Mouse (Mus musculus) midbrain, embryonic 13.5 days (tissue): Measurements from ENCODE around the gene Creb1. TPM values are rescaled to one million over a fixed set of nuclear protein-coding genes. Genes with fewer than 3 reads are reported as not detected.

Experiments
- ATAC-seq: fragments of 200-750 bp; cut with Nextera tagmentation; 2 replicates; pipeline ENCODE4 v1.8.0; 2017; ENCODE audit warnings: mild to moderate bottlenecking, moderate TSS enrichment, moderate library complexity
- H3K27ac ChIP-seq: fragments of 300-500 bp; sonication (generic); 2 replicates; pipeline ENCODE4 v1.5.1; 2015; ENCODE audit warnings: inconsistent platforms, mild to moderate bottlenecking, moderate library complexity
- H3K27me3 ChIP-seq: fragments of 300-500 bp; sonication (generic); 2 replicates; pipeline ENCODE4 v1.6.1; 2015; ENCODE audit warnings: mild to moderate bottlenecking, inconsistent platforms
- H3K36me3 ChIP-seq: fragments of 300-500 bp; sonication (generic); 2 replicates; pipeline ENCODE4 v1.6.1; 2015; ENCODE audit warnings: mild to moderate bottlenecking, inconsistent platforms
- H3K4me1 ChIP-seq: fragments of 300-500 bp; sonication (generic); replicated peaks from 2 replicates; pipeline ENCODE4 v1.6.1; 2015; ENCODE audit warnings: inconsistent platforms
- H3K4me2 ChIP-seq: fragments of 300-500 bp; sonication (generic); replicated peaks from 2 replicates; pipeline ENCODE4 v1.6.1; 2015; ENCODE audit warnings: moderate library complexity, mild to moderate bottlenecking, inconsistent platforms
- H3K4me3 ChIP-seq: fragments of 300-500 bp; sonication (generic); replicated peaks from 2 replicates; pipeline ENCODE4 v1.5.1; 2015; ENCODE audit warnings: mild to moderate bottlenecking, inconsistent platforms
- H3K9ac ChIP-seq: fragments of 300-500 bp; sonication (generic); replicated peaks from 2 replicates; pipeline ENCODE4 v1.6.1; 2015; ENCODE audit warnings: mild to moderate bottlenecking, inconsistent platforms
- H3K9me3 ChIP-seq: fragments of 300-500 bp; sonication (generic); 2 replicates; pipeline ENCODE4 v1.6.1; 2016; ENCODE audit warnings: mild to moderate bottlenecking, inconsistent platforms
- WGBS: fragments of 180-500 bp; shearing (Covaris S2); methylation state at CpG from one replicate; pipeline ENCODE4 v1.1.7; 2015; 5-methylcytosine and 5-hydroxymethylcytosine counted together
- polyA plus RNA-seq: library from polyadenylated mRNA; unstranded; fragments of >200 nt; fragmentation: Nextera tagmentation; extraction: Ambion mirVana; gene quantifications from 2 replicates; pipeline ENCODE4 v1.2.1, GENCODE M21; 2015

Gene Creb1
- polyA plus RNA-seq, 1 experiment from 2014 or later = 44.4 TPM

- Histone ChIP-seq H3K4me3 (no peak overlapping the region), H3K9me3 (no peaks in the 10 kb centered on the region), H3K27me3 (no peaks in the 10 kb centered on the region), H3K4me1 (no peaks in the 10 kb centered on the region), H3K27ac (no peak overlapping the region), H3K9ac (no peak overlapping the region), H3K36me3 (no peaks in the 10 kb centered on the region), H3K4me2 (no peak overlapping the region)
- ATAC-seq = no peak
- 92% methylated on average over 6 of the region's 6 CpGs for WGBS
Measured at GRCm38 (mm10) chr1:64522637-64523036, 9.8 kb upstream of the Creb1 start.

DNA sequence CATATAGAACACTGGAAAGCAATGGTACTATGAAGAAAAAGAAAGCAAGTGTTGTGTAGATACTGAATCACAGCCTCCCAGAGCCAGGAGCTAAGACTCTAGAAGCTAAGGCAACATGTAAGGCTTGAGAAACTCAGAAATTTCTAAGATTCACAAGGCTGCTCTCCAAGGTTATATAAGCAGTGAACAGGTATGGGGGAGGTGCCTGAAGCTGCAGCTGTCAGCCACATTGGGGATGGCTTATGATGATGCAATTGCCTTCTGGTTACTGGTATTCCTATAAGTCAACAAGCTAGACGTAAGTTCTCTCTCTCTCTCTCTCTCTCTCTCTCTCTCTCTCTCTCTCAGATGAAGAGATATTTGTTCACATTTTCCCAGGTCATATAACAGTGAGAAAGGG lies 9.3 kb upstream of the Creb1 start:
- no peak for ATAC-seq
- no peak overlapping the region for H3K4me2 ChIP-seq
- H3K36me3 ChIP-seq = no peaks in the 10 kb centered on the region
- H3K4me1 ChIP-seq = no peaks in the 10 kb centered on the region
- H3K27me3 ChIP-seq = no peaks in the 10 kb centered on the region
- H3K9me3 ChIP-seq = no peaks in the 10 kb centered on the region
- H3K4me3 ChIP-seq = no peak overlapping the region
- WGBS = 87% methylated on average over 1 of the region's 1 CpGs
- H3K9ac ChIP-seq = no peak overlapping the region
- no peak overlapping the region for H3K27ac ChIP-seq

DNA sequence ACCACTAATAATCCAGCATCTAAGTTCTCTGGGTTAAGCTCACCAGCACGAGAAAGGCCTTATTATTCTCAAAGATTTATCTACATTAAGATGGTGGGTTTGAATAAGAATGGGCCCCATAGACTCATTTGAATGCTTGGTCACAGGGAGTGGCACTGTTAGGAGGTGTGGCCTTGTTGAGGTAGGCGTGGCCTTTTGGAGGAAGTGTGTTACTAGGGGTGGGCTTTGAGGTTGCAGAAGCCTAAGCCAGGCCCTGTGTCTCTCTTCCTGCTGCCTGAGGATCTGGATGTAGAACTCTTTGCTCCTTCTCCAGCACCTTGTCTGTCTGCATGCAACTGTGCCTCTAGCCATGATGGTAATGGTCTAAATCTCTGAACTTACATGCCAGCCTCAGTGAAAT lies 7.8 kb upstream of the Creb1 start:
- no peak overlapping the region for H3K4me3 ChIP-seq
- no peak for ATAC-seq
- no peaks in the 10 kb centered on the region for H3K36me3 ChIP-seq
- no peaks in the 10 kb centered on the region for H3K9me3 ChIP-seq
- no peak overlapping the region for H3K4me2 ChIP-seq
- 89% methylated on average over 2 of the region's 2 CpGs for WGBS
- H3K4me1 ChIP-seq = no peaks in the 10 kb centered on the region
- no peaks in the 10 kb centered on the region for H3K27me3 ChIP-seq
- no peak overlapping the region for H3K9ac ChIP-seq
- H3K27ac ChIP-seq = no peak overlapping the region

GRCm38 (mm10) chr1:64527626-64528025 lies 4.8 kb upstream of the Creb1 start:
- no peaks in the 10 kb centered on the region for H3K36me3 ChIP-seq
- no peak overlapping the region for H3K4me2 ChIP-seq
- H3K4me1 ChIP-seq = peaks cover 11% of the 10 kb centered on the region
- ATAC-seq = no peak
- H3K9ac ChIP-seq = no peak overlapping the region
- no peaks in the 10 kb centered on the region for H3K9me3 ChIP-seq
- H3K27ac ChIP-seq = no peak overlapping the region
- H3K27me3 ChIP-seq = no peaks in the 10 kb centered on the region
- no peak overlapping the region for H3K4me3 ChIP-seq

GRCm38 (mm10) chr1:64529781-64530315 lies 2.6 kb upstream of the Creb1 start:
- Histone ChIP-seq H3K27me3 (no peaks in the 10 kb centered on the region), H3K27ac (no peak overlapping the region), H3K4me2 (no peak overlapping the region), H3K9ac (no peak overlapping the region), H3K4me3 (no peak overlapping the region), H3K4me1 (peaks cover 19% of the 10 kb centered on the region), H3K36me3 (no peaks in the 10 kb centered on the region), H3K9me3 (no peaks in the 10 kb centered on the region)
- no peak for ATAC-seq
- WGBS = 95% methylated on average over 5 of the region's 5 CpGs

DNA sequence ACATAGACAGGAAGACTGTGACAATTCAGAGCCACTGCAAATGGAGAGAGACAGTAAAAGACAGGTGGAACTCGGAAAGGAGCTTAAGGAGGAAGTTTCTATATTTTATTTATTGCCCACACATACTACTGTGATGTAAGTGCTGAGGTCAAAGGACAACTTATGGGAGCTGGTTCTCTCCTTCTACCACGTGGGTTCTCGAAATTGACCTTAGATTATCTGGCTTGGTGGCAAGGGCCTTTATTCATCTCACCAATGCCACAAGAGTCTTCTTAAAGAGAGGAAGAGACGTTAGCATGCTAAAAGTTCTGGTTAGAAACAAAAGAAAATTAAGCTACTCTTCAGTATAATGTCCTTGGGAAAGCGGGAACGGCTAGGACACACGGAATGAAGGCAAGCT lies 897 bp upstream of the Creb1 start:
- Histone ChIP-seq H3K36me3 (no peaks in the 10 kb centered on the region), H3K27ac (peak overlapping the region; percentile 100), H3K9ac (peak overlapping the region; percentile 91), H3K9me3 (no peaks in the 10 kb centered on the region), H3K27me3 (no peaks in the 10 kb centered on the region), H3K4me3 (peak overlapping the region; percentile 71), H3K4me2 (peak overlapping the region; percentile 85), H3K4me1 (peaks cover 36% of the 10 kb centered on the region)
- ATAC-seq = no peak
- 24% methylated on average over 7 of the region's 7 CpGs for WGBS

DNA sequence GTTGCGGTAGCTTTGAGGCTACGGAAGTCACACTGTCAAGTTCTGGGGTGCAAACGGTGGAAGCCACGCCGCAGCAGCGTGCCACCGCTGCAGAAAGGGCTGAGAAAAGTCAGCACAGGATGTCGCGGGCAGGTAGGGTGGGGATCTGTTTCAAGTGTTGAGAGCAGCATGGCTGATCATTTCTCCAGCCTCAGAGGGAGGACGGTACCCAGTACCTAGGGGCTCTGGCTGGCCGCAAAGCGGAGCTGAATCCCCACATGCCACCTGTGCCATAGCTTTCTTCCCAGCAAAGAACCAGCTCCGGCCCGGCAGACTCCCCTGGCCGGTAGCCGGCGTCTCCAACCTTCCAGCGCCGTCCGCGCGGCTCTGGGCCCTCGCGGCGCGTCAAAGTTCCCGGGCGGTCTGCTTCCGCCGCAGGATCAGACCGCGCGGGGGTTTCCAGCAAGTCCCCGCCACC lies 350 bp upstream of the Creb1 start:
- H3K4me1 ChIP-seq = peaks cover 37% of the 10 kb centered on the region
- WGBS = under 1% methylated on average over 34 of the region's 34 CpGs
- no peaks in the 10 kb centered on the region for H3K9me3 ChIP-seq
- ATAC-seq = peak; percentile 78
- peak overlapping the region; percentile 91 for H3K9ac ChIP-seq
- peak overlapping the region; percentile 100 for H3K27ac ChIP-seq
- H3K4me3 ChIP-seq = peak overlapping the region; percentile 71
- no peaks in the 10 kb centered on the region for H3K27me3 ChIP-seq
- no peaks in the 10 kb centered on the region for H3K36me3 ChIP-seq
- H3K4me2 ChIP-seq = peak overlapping the region; percentile 85

GRCm38 (mm10) chr1:64533471-64534443 lies 1.3 kb downstream of the Creb1 start:
- Histone ChIP-seq H3K4me3 (peak overlapping the region; percentile 71), H3K27me3 (no peaks in the 10 kb centered on the region), H3K9ac (peak overlapping the region; percentile 94), H3K4me1 (peaks cover 48% of the 10 kb centered on the region), H3K4me2 (peak overlapping the region; percentile 81), H3K9me3 (no peaks in the 10 kb centered on the region), H3K36me3 (no peaks in the 10 kb centered on the region), H3K27ac (peak overlapping the region; percentile 100)
- whole genome bisulfite sequencing = under 1% methylated on average over 34 of the region's 35 CpGs
- no peak for ATAC-seq

GRCm38 (mm10) chr1:64538837-64539367 lies 6.5 kb downstream of the Creb1 start:
- Histone ChIP-seq H3K36me3 (peaks cover 3% of the 10 kb centered on the region; the same call in 1 of the 2 replicates), H3K9me3 (no peaks in the 10 kb centered on the region), H3K4me2 (no peak overlapping the region), H3K27ac (no peak overlapping the region), H3K4me3 (no peak overlapping the region), H3K4me1 (peaks cover 39% of the 10 kb centered on the region), H3K27me3 (no peaks in the 10 kb centered on the region), H3K9ac (no peak overlapping the region)
- 92% methylated on average over 3 of the region's 3 CpGs for WGBS
- no peak for ATAC-seq

GRCm38 (mm10) chr1:64543750-64544149 lies 11.3 kb downstream of the Creb1 start:
- 85% methylated on average over 5 of the region's 5 CpGs for WGBS
- H3K4me2 ChIP-seq = no peak overlapping the region
- ATAC-seq = no peak
- no peak overlapping the region for H3K4me3 ChIP-seq
- H3K9me3 ChIP-seq = no peaks in the 10 kb centered on the region
- 0 out of 2 replicates have a peak, but pooled peaks cover 2% of the 10 kb centered on the region for H3K4me1 ChIP-seq
- no peak overlapping the region for H3K9ac ChIP-seq
- H3K27ac ChIP-seq = no peak overlapping the region
- no peaks in the 10 kb centered on the region for H3K27me3 ChIP-seq
- peaks cover 6% of the 10 kb centered on the region; the same call in 1 of the 2 replicates for H3K36me3 ChIP-seq

GRCm38 (mm10) chr1:64546070-64546469 lies 13.6 kb downstream of the Creb1 start:
- no peak overlapping the region for H3K4me2 ChIP-seq
- H3K9ac ChIP-seq = no peak overlapping the region
- peaks cover 6% of the 10 kb centered on the region; the same call in 1 of the 2 replicates for H3K36me3 ChIP-seq
- no peaks in the 10 kb centered on the region for H3K27me3 ChIP-seq
- no peak overlapping the region for H3K27ac ChIP-seq
- ATAC-seq = no peak
- no peaks in the 10 kb centered on the region for H3K4me1 ChIP-seq
- no peak overlapping the region for H3K4me3 ChIP-seq
- H3K9me3 ChIP-seq = no peaks in the 10 kb centered on the region
- WGBS = 92% methylated on average over 3 of the region's 3 CpGs

GRCm38 (mm10) chr1:64549380-64549779 lies 16.9 kb downstream of the Creb1 start:
- Histone ChIP-seq H3K9me3 (no peaks in the 10 kb centered on the region), H3K27ac (no peak overlapping the region), H3K9ac (no peak overlapping the region), H3K4me2 (no peak overlapping the region), H3K27me3 (no peaks in the 10 kb centered on the region), H3K4me3 (no peak overlapping the region), H3K4me1 (no peaks in the 10 kb centered on the region), H3K36me3 (peaks cover 18% of the 10 kb centered on the region; the same call in 1 of the 2 replicates)
- WGBS = 92% methylated on average over 2 of the region's 2 CpGs
- no peak for ATAC-seq
